Mouse (Mus musculus): ENCODE data around the gene Hvcn1. TPM values are rescaled to one million over a fixed set of nuclear protein-coding genes. Genes with fewer than 3 reads are reported as not detected.

Hvcn1 gene
- polyA plus RNA-seq, 1 experiment from 2014 or later = 4.7 TPM

GRCm38 (mm10) chr5:122191269-122192063, 15.1 kb upstream of the Hvcn1 start:
- H3K4me3 ChIP-seq (ENCODE audit: low read depth, low read length) = no peak overlapping the region
- no peaks in the 10 kb centered on the region for H3K36me3 ChIP-seq (ENCODE audit: control insufficient read depth, insufficient read depth, low read length)
- H3K27me3 ChIP-seq (replicated peaks; ENCODE audit: control insufficient read depth, insufficient read depth, low read length) = no peaks in the 10 kb centered on the region
- no peak for ATAC-seq (replicated peaks; ENCODE audit: low FRiP score, low TSS enrichment, low read depth)
- no peaks in the 10 kb centered on the region for H3K9me3 ChIP-seq (ENCODE audit: control insufficient read depth, low read length)
- H3K4me2 ChIP-seq (ENCODE audit: low read length) = no peak overlapping the region
- WGBS = 59% methylated on average over 12 of the region's 12 CpGs
- no peaks in the 10 kb centered on the region for H3K4me1 ChIP-seq (replicated peaks; ENCODE audit: control insufficient read depth, insufficient read depth, low read length)
- H3K9ac ChIP-seq (ENCODE audit: low read length) = no peak overlapping the region
- no peak for DNase-seq (ENCODE audit: low spot score)
- no peak overlapping the region for H3K27ac ChIP-seq (ENCODE audit: low read depth)

- DNase-seq (ENCODE audit: low spot score) (no peak), ATAC-seq (replicated peaks; ENCODE audit: low FRiP score, low TSS enrichment, low read depth) (no peak)
- H3K9me3 ChIP-seq (ENCODE audit: control insufficient read depth, low read length) = no peaks in the 10 kb centered on the region
- H3K9ac ChIP-seq (ENCODE audit: low read length) = no peak overlapping the region
- no peaks in the 10 kb centered on the region for H3K4me1 ChIP-seq (replicated peaks; ENCODE audit: control insufficient read depth, insufficient read depth, low read length)
- H3K4me2 ChIP-seq (ENCODE audit: low read length) = no peak overlapping the region
- 48% methylated on average over 3 of the region's 4 CpGs for WGBS
- no peak overlapping the region for H3K4me3 ChIP-seq (ENCODE audit: low read depth, low read length)
- H3K27me3 ChIP-seq (replicated peaks; ENCODE audit: control insufficient read depth, insufficient read depth, low read length) = no peaks in the 10 kb centered on the region
- no peaks in the 10 kb centered on the region for H3K36me3 ChIP-seq (ENCODE audit: control insufficient read depth, insufficient read depth, low read length)
- H3K27ac ChIP-seq (ENCODE audit: low read depth) = no peak overlapping the region
Observed at GRCm38 (mm10) chr5:122192347-122192746, 14.3 kb upstream of the Hvcn1 start.

GRCm38 (mm10) chr5:122200872-122201271, 5.7 kb upstream of the Hvcn1 start:
- no peak for ATAC-seq (replicated peaks; ENCODE audit: low FRiP score, low TSS enrichment, low read depth)
- H3K27ac ChIP-seq (ENCODE audit: low read depth) = no peak overlapping the region
- 79% methylated on average over 4 of the region's 4 CpGs for WGBS

GRCm38 (mm10) chr5:122201904-122202303, 4.7 kb upstream of the Hvcn1 start:
- no peak overlapping the region for H3K4me2 ChIP-seq (ENCODE audit: low read length)
- no peaks in the 10 kb centered on the region for H3K4me1 ChIP-seq (replicated peaks; ENCODE audit: control insufficient read depth, insufficient read depth, low read length)
- ATAC-seq (replicated peaks; ENCODE audit: low FRiP score, low TSS enrichment, low read depth) = no peak
- H3K36me3 ChIP-seq (ENCODE audit: control insufficient read depth, insufficient read depth, low read length) = no peaks in the 10 kb centered on the region
- H3K27me3 ChIP-seq (replicated peaks; ENCODE audit: control insufficient read depth, insufficient read depth, low read length) = no peaks in the 10 kb centered on the region
- no peaks in the 10 kb centered on the region for H3K9me3 ChIP-seq (ENCODE audit: control insufficient read depth, low read length)
- H3K27ac ChIP-seq (ENCODE audit: low read depth) = no peak overlapping the region
- H3K9ac ChIP-seq (ENCODE audit: low read length) = no peak overlapping the region
- no peak for DNase-seq (ENCODE audit: low spot score)
- H3K4me3 ChIP-seq (ENCODE audit: low read depth, low read length) = no peak overlapping the region
- WGBS = 87% methylated on average over 6 of the region's 6 CpGs

More at GRCm38 (mm10) chr5:122200872-122201271, 5.7 kb upstream of the Hvcn1 start:
- H3K9ac ChIP-seq (ENCODE audit: low read length) = no peak overlapping the region
- H3K36me3 ChIP-seq (ENCODE audit: control insufficient read depth, insufficient read depth, low read length) = no peaks in the 10 kb centered on the region
- no peak overlapping the region for H3K4me3 ChIP-seq (ENCODE audit: low read depth, low read length)
- no peaks in the 10 kb centered on the region for H3K9me3 ChIP-seq (ENCODE audit: control insufficient read depth, low read length)
- no peaks in the 10 kb centered on the region for H3K27me3 ChIP-seq (replicated peaks; ENCODE audit: control insufficient read depth, insufficient read depth, low read length)
- H3K4me2 ChIP-seq (ENCODE audit: low read length) = no peak overlapping the region
- no peak for DNase-seq (ENCODE audit: low spot score)
- H3K4me1 ChIP-seq (replicated peaks; ENCODE audit: control insufficient read depth, insufficient read depth, low read length) = no peaks in the 10 kb centered on the region

- H3K4me3 ChIP-seq (ENCODE audit: low read depth, low read length) = no peak overlapping the region
- WGBS = 60% methylated on average over 2 of the region's 2 CpGs
- no peaks in the 10 kb centered on the region for H3K9me3 ChIP-seq (ENCODE audit: control insufficient read depth, low read length)
- H3K4me2 ChIP-seq (ENCODE audit: low read length) = no peak overlapping the region
- DNase-seq (ENCODE audit: low spot score) (no peak), ATAC-seq (replicated peaks; ENCODE audit: low FRiP score, low TSS enrichment, low read depth) (no peak)
- no peaks in the 10 kb centered on the region for H3K27me3 ChIP-seq (replicated peaks; ENCODE audit: control insufficient read depth, insufficient read depth, low read length)
- H3K27ac ChIP-seq (ENCODE audit: low read depth) = no peak overlapping the region
- peaks cover 5% of the 10 kb centered on the region; the same call in 1 of the 2 replicates for H3K4me1 ChIP-seq (replicated peaks; ENCODE audit: control insufficient read depth, insufficient read depth, low read length)
- H3K9ac ChIP-seq (ENCODE audit: low read length) = no peak overlapping the region
- no peaks in the 10 kb centered on the region for H3K36me3 ChIP-seq (ENCODE audit: control insufficient read depth, insufficient read depth, low read length)
Observed at GRCm38 (mm10) chr5:122204180-122204579, 2.4 kb upstream of the Hvcn1 start.

- Histone ChIP-seq H3K9ac (ENCODE audit: low read length) (no peak overlapping the region), H3K36me3 (ENCODE audit: control insufficient read depth, insufficient read depth, low read length) (no peaks in the 10 kb centered on the region), H3K27me3 (replicated peaks; ENCODE audit: control insufficient read depth, insufficient read depth, low read length) (no peaks in the 10 kb centered on the region), H3K4me2 (ENCODE audit: low read length) (peak overlapping the region; percentile 61), H3K9me3 (ENCODE audit: control insufficient read depth, low read length) (no peaks in the 10 kb centered on the region), H3K4me1 (replicated peaks; ENCODE audit: control insufficient read depth, insufficient read depth, low read length) (peaks cover 7% of the 10 kb centered on the region; the same call in 1 of the 2 replicates), H3K27ac (ENCODE audit: low read depth) (no peak overlapping the region), H3K4me3 (ENCODE audit: low read depth, low read length) (no peak overlapping the region)
- no peak for DNase-seq (ENCODE audit: low spot score)
- 52% methylated on average over 6 of the region's 6 CpGs for WGBS
- no peak for ATAC-seq (replicated peaks; ENCODE audit: low FRiP score, low TSS enrichment, low read depth)
Observed at GRCm38 (mm10) chr5:122208909-122209308, 2.3 kb downstream of the Hvcn1 start.

GRCm38 (mm10) chr5:122209591-122210368, 3.2 kb downstream of the Hvcn1 start:
- H3K4me3 ChIP-seq (ENCODE audit: low read depth, low read length) = peak overlapping the region; percentile 34
- ATAC-seq (replicated peaks; ENCODE audit: low FRiP score, low TSS enrichment, low read depth) (peak; percentile 82), DNase-seq (ENCODE audit: low spot score) (peak; percentile 82)
- H3K27ac ChIP-seq (ENCODE audit: low read depth) = peak overlapping the region; percentile 47; the same call in 1 of the 2 replicates
- no peaks in the 10 kb centered on the region for H3K36me3 ChIP-seq (ENCODE audit: control insufficient read depth, insufficient read depth, low read length)
- H3K9ac ChIP-seq (ENCODE audit: low read length) = peak overlapping the region; percentile 42
- no peaks in the 10 kb centered on the region for H3K9me3 ChIP-seq (ENCODE audit: control insufficient read depth, low read length)
- no peaks in the 10 kb centered on the region for H3K27me3 ChIP-seq (replicated peaks; ENCODE audit: control insufficient read depth, insufficient read depth, low read length)
- peak overlapping the region; percentile 61 for H3K4me2 ChIP-seq (ENCODE audit: low read length)
- WGBS = 5% methylated on average over 20 of the region's 21 CpGs
- peaks cover 7% of the 10 kb centered on the region; the same call in 1 of the 2 replicates for H3K4me1 ChIP-seq (replicated peaks; ENCODE audit: control insufficient read depth, insufficient read depth, low read length)

- Histone ChIP-seq H3K27ac (ENCODE audit: low read depth) (no peak overlapping the region), H3K4me1 (replicated peaks; ENCODE audit: control insufficient read depth, insufficient read depth, low read length) (peaks cover 7% of the 10 kb centered on the region; the same call in 1 of the 2 replicates), H3K4me2 (ENCODE audit: low read length) (no peak overlapping the region), H3K4me3 (ENCODE audit: low read depth, low read length) (no peak overlapping the region), H3K36me3 (ENCODE audit: control insufficient read depth, insufficient read depth, low read length) (no peaks in the 10 kb centered on the region), H3K9ac (ENCODE audit: low read length) (no peak overlapping the region), H3K9me3 (ENCODE audit: control insufficient read depth, low read length) (no peaks in the 10 kb centered on the region), H3K27me3 (replicated peaks; ENCODE audit: control insufficient read depth, insufficient read depth, low read length) (no peaks in the 10 kb centered on the region)
- 89% methylated on average over 8 of the region's 8 CpGs for WGBS
- DNase-seq (ENCODE audit: low spot score) = no peak
- ATAC-seq (replicated peaks; ENCODE audit: low FRiP score, low TSS enrichment, low read depth) = no peak
Observed at GRCm38 (mm10) chr5:122210890-122211289, 4.3 kb downstream of the Hvcn1 start.
